Mouse (Mus musculus): Measurements from ENCODE around the gene Rps16. TPM values are rescaled to one million over a fixed set of nuclear protein-coding genes. Genes with fewer than 3 reads are reported as not detected.
A peak's percentile ranks its signal among the peaks of the same experiment; 100 is the strongest.

The Rps16 gene
- total RNA-seq, 2 experiments from 2014 or later, result 454 to 471 TPM

GRCm38 (mm10) chr7:28348601-28349000 lies 1.9 kb upstream of the Rps16 start:
- no peak for DNase-seq

- DNase-seq, result no peak
Observed at GRCm38 (mm10) chr7:28351676-28352191, 1.3 kb downstream of the Rps16 start.

GRCm38 (mm10) chr7:28353267-28353666 lies 2.8 kb downstream of the Rps16 start:
- no peak for DNase-seq

DNA sequence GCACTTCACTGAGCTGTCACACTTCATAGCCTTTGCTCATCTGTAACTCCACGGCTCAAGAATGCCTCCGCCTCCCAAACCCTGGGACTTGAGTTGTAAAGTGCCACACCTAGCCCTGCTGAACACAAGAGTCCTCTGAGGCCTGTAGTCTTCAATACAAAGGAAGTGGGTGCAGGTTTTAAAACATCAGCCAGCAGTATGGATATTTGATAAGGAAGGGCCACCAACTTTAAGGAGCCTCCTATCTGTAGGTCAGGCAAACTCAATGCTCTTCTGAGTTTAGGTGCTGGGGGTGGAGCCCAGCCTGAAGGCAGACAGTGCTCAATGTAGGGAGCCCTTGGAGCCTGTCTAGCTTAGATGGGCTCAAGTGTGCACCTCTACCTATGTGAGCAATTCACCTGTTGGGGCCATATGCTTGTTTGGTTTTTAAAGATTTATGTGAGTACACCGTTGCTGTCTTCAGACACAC lies 3.7 kb downstream of the Rps16 start:
- no peak for DNase-seq

GRCm38 (mm10) chr7:28354596-28354995 lies 4.1 kb downstream of the Rps16 start:
- DNase-seq, result no peak

GRCm38 (mm10) chr7:28355221-28355620 lies 4.8 kb downstream of the Rps16 start:
- no peak for DNase-seq

- DNase-seq, result no peak
Observed at GRCm38 (mm10) chr7:28356981-28357380, 6.5 kb downstream of the Rps16 start.

- DNase-seq, result no peak
Observed at GRCm38 (mm10) chr7:28357984-28358383, 7.5 kb downstream of the Rps16 start.

- DNase-seq, result no peak
Observed at GRCm38 (mm10) chr7:28358431-28358830, 8.0 kb downstream of the Rps16 start.

DNA sequence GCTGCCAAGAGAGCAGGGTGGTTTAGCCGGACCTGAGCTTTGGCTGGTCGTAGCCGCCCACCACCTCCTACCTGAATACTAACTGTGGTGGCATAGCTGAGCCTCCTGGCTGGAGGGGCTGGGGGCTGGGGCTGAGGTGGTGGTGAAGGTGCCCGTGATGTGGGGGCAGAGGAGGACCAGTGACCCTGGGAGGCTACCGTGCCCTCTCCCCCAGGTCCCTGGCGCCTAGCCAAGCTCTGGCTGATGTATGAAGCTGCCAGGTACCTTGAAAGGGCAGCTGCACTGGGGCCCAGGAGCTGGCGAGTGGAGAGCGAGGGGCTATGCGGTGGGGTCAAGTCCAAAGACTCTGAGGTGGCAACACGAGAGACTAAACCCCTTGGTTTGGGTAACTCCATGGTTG lies 9.4 kb downstream of the Rps16 start:
- DNase-seq, result no peak

DNA sequence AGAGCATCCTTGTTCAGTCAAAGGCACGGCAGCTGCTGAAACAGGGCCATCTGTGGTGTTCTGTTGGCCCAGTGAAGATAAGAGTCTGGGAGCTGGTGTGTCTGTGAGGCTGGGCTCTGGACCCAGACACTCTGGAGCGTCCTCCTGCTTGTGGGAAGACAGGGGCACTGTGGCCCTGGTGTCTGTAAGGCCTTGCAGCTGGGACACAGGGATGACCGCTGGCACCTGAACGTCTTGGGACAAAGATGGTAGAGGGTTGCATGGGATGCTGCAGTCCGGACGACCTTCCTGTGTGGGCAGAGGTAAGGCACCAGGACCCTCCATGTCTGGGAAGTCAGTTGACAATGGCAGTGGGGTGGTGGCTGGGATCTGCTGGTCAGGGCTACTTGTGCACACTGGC lies 9.8 kb downstream of the Rps16 start:
- DNase-seq, result no peak

- DNase-seq, result no peak
Observed at GRCm38 (mm10) chr7:28361647-28362341, 11.3 kb downstream of the Rps16 start.

GRCm38 (mm10) chr7:28362441-28363060 lies 12.1 kb downstream of the Rps16 start:
- no peak for DNase-seq

DNA sequence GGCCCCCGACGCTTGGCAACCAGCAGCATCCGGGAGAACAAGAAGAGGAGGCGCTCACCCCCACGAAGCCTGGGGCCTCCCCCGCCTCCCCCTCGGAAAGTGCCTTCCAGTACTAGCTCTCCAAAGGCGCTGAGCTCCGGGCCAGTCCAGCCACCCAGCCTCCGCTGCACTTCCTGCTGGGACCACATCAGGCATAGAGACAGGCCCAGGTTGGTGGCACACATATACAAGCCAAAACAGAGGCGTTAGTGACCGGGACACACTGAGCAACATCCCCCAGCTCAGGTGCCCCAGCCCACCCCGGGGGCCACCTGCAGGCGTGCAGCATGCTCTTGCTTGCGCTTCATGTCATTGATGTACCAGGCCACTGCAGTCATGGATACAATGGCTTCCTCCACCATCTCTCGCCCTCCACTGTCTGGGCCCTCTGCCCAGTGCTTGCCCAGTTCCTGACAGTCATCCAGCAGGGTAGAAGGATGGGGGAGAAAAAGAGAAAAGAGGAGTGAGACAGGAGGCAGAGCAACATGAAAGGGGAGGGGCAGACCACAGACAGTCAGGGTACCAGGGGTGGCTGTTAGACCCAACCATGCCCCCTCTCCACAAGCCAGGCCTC lies 17.3 kb downstream of the Rps16 start:
- no peak for DNase-seq

GRCm38 (mm10) chr7:28368276-28368920 lies 17.9 kb downstream of the Rps16 start:
- DNase-seq, result no peak

- no peak for DNase-seq
Observed at GRCm38 (mm10) chr7:28370051-28370450, 19.6 kb downstream of the Rps16 start.

GRCm38 (mm10) chr7:28370977-28371513 lies 20.6 kb downstream of the Rps16 start:
- DNase-seq, result no peak

DNA sequence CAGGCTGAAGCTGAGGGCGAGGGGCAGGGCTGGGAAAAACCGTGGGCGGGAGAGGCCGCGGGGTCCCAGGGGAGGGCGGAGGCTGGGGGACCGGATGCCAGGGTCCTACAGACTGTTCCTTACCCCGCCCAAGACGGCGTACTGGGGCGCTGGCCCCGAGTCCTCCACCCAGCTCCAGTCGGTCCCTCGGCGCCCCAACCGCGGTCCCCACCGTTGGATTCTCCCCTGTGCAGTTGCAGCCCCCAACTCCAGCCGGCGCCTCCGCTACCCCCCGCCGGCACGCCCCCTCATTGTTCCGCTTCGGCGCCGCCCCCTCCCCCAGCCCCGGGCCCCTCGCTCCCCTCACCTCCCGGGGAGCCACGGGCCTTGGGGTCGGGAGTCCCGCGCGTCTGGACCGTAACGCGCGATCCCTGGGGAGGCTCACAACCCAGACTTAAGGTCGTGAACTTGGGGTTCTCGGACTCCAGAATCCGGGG lies 21.1 kb downstream of the Rps16 start:
- no peak for DNase-seq

GRCm38 (mm10) chr7:28372251-28373108 lies 22.0 kb downstream of the Rps16 start, which contains the start of gene Plekhg2:
TSS of gene Plekhg2 (minus strand) at chr7:28372599.
- DNase-seq, result peak; percentile 90 to 91

DNA sequence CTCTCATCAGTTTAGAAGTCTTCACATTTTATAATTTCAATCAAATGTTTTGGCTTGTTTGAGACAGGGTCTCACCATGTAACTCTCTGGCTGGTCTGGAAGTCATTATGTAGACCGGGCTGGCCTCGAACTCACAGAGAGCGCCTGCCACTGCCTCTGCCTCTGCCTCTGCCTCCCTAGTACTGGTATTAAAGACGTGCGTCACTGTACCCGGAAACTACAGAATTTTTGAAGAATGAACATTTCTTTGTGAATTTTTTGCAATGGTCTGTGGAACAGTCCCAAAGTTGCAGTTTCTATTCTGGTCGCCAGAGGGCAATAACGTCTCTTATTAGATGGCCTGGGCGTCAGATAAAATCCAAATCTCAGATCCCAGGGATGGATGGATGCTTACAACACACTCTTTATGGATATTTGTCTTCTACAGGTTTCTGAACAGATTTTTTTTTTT lies 22.7 kb downstream of the Rps16 start:
- peak in 1 of 2 experiments; percentile 55 for DNase-seq

- DNase-seq, result no peak
Observed at GRCm38 (mm10) chr7:28373891-28374495, 23.5 kb downstream of the Rps16 start.
